Mouse (Mus musculus) kidney, adult 2 months (tissue): ENCODE results near the gene Orai3.

ENCODE experiments used
- CTCF ChIP-seq: fragments of 200-500 bp; conservative IDR thresholded peaks from 2 replicates; pipeline ENCODE4 v1.5.1; 2011; ENCODE audit warnings: low read depth, mild to moderate bottlenecking, control low read depth, low read length, moderate library complexity, mixed read lengths; ENCODE audit not compliant: insufficient read depth, insufficient read length
- POLR2A ChIP-seq: fragments of 200-500 bp; IDR thresholded peaks from one replicate; pipeline ENCODE4 v1.6.1; 2011; ENCODE audit warnings: low read depth, low read length, control low read depth

DNA sequence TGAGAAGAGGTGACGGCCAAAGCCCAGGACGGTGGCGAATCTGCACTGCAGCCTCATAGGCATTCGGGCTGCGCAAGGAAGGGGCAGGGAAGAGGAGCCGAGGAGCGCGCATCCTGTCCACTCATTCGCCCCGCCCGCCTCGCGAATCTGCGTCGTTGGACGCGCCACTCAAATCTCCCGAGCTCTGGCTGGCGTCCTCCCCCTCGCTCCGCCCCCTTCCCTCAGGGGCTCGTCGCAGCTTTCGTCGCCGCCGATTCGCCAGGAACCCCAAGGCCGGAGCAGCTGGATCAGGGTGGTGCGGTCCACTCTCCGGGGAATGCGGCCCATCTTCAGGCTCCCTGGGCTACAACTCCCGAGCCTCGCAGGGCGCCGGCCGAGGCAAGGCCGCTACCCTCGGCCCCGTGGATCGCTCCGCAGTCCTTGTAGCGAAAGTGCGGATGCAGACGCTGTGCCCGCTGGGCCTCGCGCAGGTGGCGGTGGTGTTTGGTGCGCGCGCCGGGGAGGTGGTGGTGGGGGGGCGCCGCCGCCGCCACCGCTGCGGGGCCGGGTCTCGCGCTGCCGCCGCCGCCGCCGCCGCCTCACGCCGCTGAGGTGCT is 7.4 kb downstream of the Orai3 start:
- 0 out of 2 replicates have a peak, but pooled peaks have one; percentile 6 for TF ChIP-seq CTCF
- no peak for TF ChIP-seq POLR2A
